Mouse (Mus musculus) kidney, adult 18-20 months (tissue): ENCODE results near the gene Dus1l.
"Not testable (repeated sequence)": the region's sequence is repeated elsewhere in the genome, so short reads cannot be mapped to it uniquely, and the experiment has no call there.

ENCODE experiments used
- DNase-seq: peaks from one replicate; pipeline ENCODE4 v3.0.0; 2021

Gene Dus1l

GRCm38 (mm10) chr11:120773463-120774190 lies 22.6 kb downstream of the Dus1l start:
- no peak for DNase-seq

GRCm38 (mm10) chr11:120772749-120773148 lies 23.5 kb downstream of the Dus1l start:
- no peak for DNase-seq

- DNase-seq, result no peak
These were observed 28.0 kb downstream of the Dus1l start for GRCm38 (mm10) chr11:120768206-120768605.

GRCm38 (mm10) chr11:120767023-120767422 lies 29.2 kb downstream of the Dus1l start:
- not testable (repeated sequence) for DNase-seq

- not testable (repeated sequence) for DNase-seq
These were observed 32.8 kb downstream of the Dus1l start for GRCm38 (mm10) chr11:120763121-120763999.

GRCm38 (mm10) chr11:120762672-120763041 lies 33.5 kb downstream of the Dus1l start, which contains the start of gene Hmga1b:
Gene Hmga1b, plus strand, starts transcription at chr11:120762794.
- DNase-seq, result not testable (repeated sequence)

GRCm38 (mm10) chr11:120761811-120762671 lies 34.2 kb downstream of the Dus1l start:
- DNase-seq, result no peak

- no peak for DNase-seq
These were observed 36.0 kb downstream of the Dus1l start for GRCm38 (mm10) chr11:120760236-120760635.

GRCm38 (mm10) chr11:120751606-120752005 lies 44.6 kb downstream of the Dus1l start:
- no peak for DNase-seq

GRCm38 (mm10) chr11:120749430-120749829 lies 46.8 kb downstream of the Dus1l start:
- DNase-seq, result peak; percentile 47

- no peak for DNase-seq
These were observed 48.2 kb downstream of the Dus1l start for GRCm38 (mm10) chr11:120747974-120748373.

GRCm38 (mm10) chr11:120744121-120744701 lies 52.0 kb downstream of the Dus1l start:
- DNase-seq, result no peak

GRCm38 (mm10) chr11:120740981-120741380 lies 55.2 kb downstream of the Dus1l start:
- no peak for DNase-seq
